Mouse (Mus musculus): ENCODE data around the gene Olfr1467. TPM values are rescaled to one million over a fixed set of nuclear protein-coding genes. Genes with fewer than 3 reads are reported as not detected.

Gene Olfr1467
- total RNA-seq (2021) = not detected
- long read RNA-seq, experiment 1 = 0 reads
- long read RNA-seq, experiment 2 = 0 reads

- no peak for DNase-seq
These were observed at the start of gene Olfr1467 for GRCm38 (mm10) chr19:13361936-13362335. Olfr1467 (plus strand) TSS chr19:13362236.

- no peak for DNase-seq
These were observed 46.6 kb upstream of the Olfr1467 start, which contains the start of gene Olfr1465 for GRCm38 (mm10) chr19:13315441-13315840. Olfr1465 (minus strand) TSS chr19:13315541.

GRCm38 (mm10) chr19:13338562-13338961 lies 23.5 kb upstream of the Olfr1467 start, which contains the start of gene Olfr1466:
Olfr1466 (plus strand) TSS chr19:13338862.
- DNase-seq = no peak

GRCm38 (mm10) chr19:13407549-13407948 lies 45.5 kb downstream of the Olfr1467 start, which contains the start of gene Olfr1469:
Olfr1469 (plus strand) TSS chr19:13407849.
- DNase-seq = no peak

Other genes with a start within 250 kb of the Olfr1467 start
- gene Olfr1459, start 212.7 kb upstream of the Olfr1467 start, total RNA-seq (2021) = not detected
- not detected for gene Olfr1461, start 199.2 kb upstream of the Olfr1467 start, total RNA-seq (2021)
- not detected for gene Olfr1462, start 176.5 kb upstream of the Olfr1467 start, total RNA-seq (2021)
- not detected for gene Olfr1463, start 130.9 kb upstream of the Olfr1467 start, total RNA-seq (2021)
- not detected for gene Olfr1465, start 46.7 kb upstream of the Olfr1467 start, total RNA-seq (2021)
- not detected for gene Olfr1466, start 23.4 kb upstream of the Olfr1467 start, total RNA-seq (2021)
- not detected for gene Olfr1469, start 45.6 kb downstream of the Olfr1467 start, total RNA-seq (2021)
- gene Olfr1471, start 81.2 kb downstream of the Olfr1467 start, total RNA-seq (2021) = not detected
- gene Olfr1472, start 93.8 kb downstream of the Olfr1467 start, total RNA-seq (2021) = not detected
- gene Olfr1474, start 107.3 kb downstream of the Olfr1467 start, total RNA-seq (2021) = not detected
- not detected for gene Olfr1475, start 118.0 kb downstream of the Olfr1467 start, total RNA-seq (2021)
- not detected for gene Olfr1477, start 138.3 kb downstream of the Olfr1467 start, total RNA-seq (2021)
- gene Olfr1480, start 165.7 kb downstream of the Olfr1467 start, total RNA-seq (2021) = not detected
- not detected for gene Olfr1484, start 221.3 kb downstream of the Olfr1467 start, total RNA-seq (2021)